Mouse (Mus musculus): ENCODE measurements around the gene Sh2d4b. TPM values are rescaled to one million over a fixed set of nuclear protein-coding genes. Genes with fewer than 3 reads are reported as not detected.

Sh2d4b gene
- polyA plus RNA-seq, 1 experiment from 2014 or later: 0.65 TPM

DNA sequence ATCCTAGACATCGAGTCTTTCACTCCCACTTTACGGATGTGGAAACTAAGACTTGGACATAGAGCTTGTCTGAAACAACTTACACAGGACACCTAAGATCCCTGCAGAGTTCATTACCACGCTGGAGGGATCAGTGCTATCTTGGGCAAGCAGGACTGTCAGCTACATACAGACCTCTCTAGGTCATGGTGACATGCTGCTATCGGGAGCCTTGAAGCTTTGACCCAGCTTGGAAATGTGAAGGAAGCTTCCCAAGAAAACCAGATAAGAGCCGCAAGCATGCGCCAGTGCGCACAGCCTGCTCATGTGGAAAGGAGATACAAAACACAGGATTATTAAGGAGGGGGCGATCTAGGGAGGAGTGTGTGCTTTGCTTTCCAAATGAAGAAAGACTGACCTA lies 22.8 kb upstream of the Sh2d4b start:
- Histone ChIP-seq H3K36me3 (ENCODE audit: control insufficient read depth, insufficient read depth, low read length) (peaks cover 38% of the 10 kb centered on the region), H3K27ac (ENCODE audit: low read depth, low read length) (no peak overlapping the region), H3K9me3 (ENCODE audit: control insufficient read depth, low read length) (no peaks in the 10 kb centered on the region), H3K4me3 (ENCODE audit: low read length) (no peak overlapping the region), H3K9ac (ENCODE audit: low read depth, low read length) (no peak overlapping the region), H3K4me2 (replicated peaks; ENCODE audit: low read depth, low read length) (no peak overlapping the region), H3K4me1 (ENCODE audit: control insufficient read depth, insufficient read depth, low read length) (peaks cover 15% of the 10 kb centered on the region; the same call in 1 of the 2 replicates), H3K27me3 (ENCODE audit: control insufficient read depth, insufficient read depth, low read length) (no peaks in the 10 kb centered on the region)
- 84% methylated on average over 8 of the region's 8 CpGs for WGBS
- ATAC-seq (ENCODE audit: low FRiP score, low TSS enrichment): no peak

DNA sequence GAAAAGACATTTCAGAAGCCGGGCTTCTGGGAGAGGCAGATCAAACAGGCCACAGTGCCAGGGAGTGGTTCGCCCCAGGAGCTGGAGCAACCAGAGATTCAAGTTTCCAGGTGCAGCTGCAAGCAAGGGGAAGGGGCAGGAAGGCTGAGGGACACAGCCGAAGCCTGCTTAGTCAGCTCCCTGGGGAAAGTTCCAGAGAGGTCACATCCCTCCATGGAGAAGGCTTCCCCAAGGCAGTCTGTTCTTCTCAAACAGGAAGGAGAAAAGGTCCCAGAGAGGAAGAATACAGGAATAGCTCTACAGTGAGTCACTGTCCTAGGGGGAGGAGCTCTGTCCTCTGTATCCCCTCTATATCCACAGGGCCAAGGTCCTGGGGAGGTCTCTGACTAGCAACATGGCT lies 21.6 kb upstream of the Sh2d4b start:
- no peak; the same call in 1 of the 2 replicates for ATAC-seq (ENCODE audit: low FRiP score, low TSS enrichment)
- Histone ChIP-seq H3K36me3 (ENCODE audit: control insufficient read depth, insufficient read depth, low read length) (peaks cover 50% of the 10 kb centered on the region), H3K9me3 (ENCODE audit: control insufficient read depth, low read length) (no peaks in the 10 kb centered on the region), H3K27ac (ENCODE audit: low read depth, low read length) (peak overlapping the region; percentile 55), H3K4me2 (replicated peaks; ENCODE audit: low read depth, low read length) (no peak overlapping the region), H3K4me1 (ENCODE audit: control insufficient read depth, insufficient read depth, low read length) (peaks cover 15% of the 10 kb centered on the region; the same call in 1 of the 2 replicates), H3K27me3 (ENCODE audit: control insufficient read depth, insufficient read depth, low read length) (no peaks in the 10 kb centered on the region), H3K9ac (ENCODE audit: low read depth, low read length) (peak overlapping the region; percentile 12; the same call in 1 of the 2 replicates), H3K4me3 (ENCODE audit: low read length) (no peak overlapping the region)
- WGBS: 34% methylated on average over 3 of the region's 3 CpGs

DNA sequence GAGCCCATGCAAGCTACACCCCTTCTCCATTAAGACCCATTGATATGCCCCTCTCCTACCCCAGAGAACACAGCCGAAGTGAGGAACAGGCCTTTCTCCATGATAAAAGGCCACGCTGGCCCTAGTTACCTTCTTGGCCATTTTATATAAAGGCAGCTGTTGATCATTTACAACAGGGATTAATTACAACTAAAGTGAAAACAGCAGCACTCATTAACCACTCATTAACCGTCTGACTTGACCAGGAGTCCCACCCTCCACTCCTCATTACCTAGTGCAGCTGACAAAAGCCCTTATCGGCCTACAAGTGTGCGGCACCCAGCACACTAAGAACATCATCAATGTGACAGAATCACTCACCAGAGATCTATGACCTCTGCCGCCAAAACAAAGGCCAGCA lies 20.6 kb upstream of the Sh2d4b start:
- Histone ChIP-seq H3K27ac (ENCODE audit: low read depth, low read length) (no peak overlapping the region), H3K9ac (ENCODE audit: low read depth, low read length) (no peak overlapping the region), H3K4me2 (replicated peaks; ENCODE audit: low read depth, low read length) (no peak overlapping the region), H3K27me3 (ENCODE audit: control insufficient read depth, insufficient read depth, low read length) (no peaks in the 10 kb centered on the region), H3K4me3 (ENCODE audit: low read length) (no peak overlapping the region), H3K36me3 (ENCODE audit: control insufficient read depth, insufficient read depth, low read length) (peaks cover 60% of the 10 kb centered on the region), H3K4me1 (ENCODE audit: control insufficient read depth, insufficient read depth, low read length) (peaks cover 15% of the 10 kb centered on the region; the same call in 1 of the 2 replicates), H3K9me3 (ENCODE audit: control insufficient read depth, low read length) (no peaks in the 10 kb centered on the region)
- 0 out of 2 replicates have a peak, but pooled peaks have one; percentile 34 for ATAC-seq (ENCODE audit: low FRiP score, low TSS enrichment)
- WGBS: 48% methylated on average over 6 of the region's 6 CpGs

DNA sequence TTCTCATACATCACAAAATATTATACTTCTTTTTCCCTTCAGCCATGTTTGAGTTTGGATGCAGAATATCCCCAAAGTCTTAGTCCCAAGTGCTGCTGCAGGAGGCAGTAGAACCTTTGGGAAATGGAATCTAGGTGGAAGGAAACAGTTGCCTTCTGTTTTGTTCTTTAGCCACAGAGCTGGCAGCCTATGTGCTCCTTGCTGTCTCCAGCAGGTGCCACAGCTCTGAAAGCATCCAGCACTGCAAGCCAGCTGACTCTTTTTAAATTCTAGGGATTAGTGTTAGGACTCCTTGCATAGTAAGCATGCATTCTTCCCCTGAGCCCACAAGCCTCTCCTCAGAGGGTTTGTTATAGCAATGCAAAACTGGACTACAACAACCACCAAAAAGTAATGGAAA lies 18.5 kb upstream of the Sh2d4b start:
- Histone ChIP-seq H3K36me3 (ENCODE audit: control insufficient read depth, insufficient read depth, low read length) (peaks cover 82% of the 10 kb centered on the region), H3K4me2 (replicated peaks; ENCODE audit: low read depth, low read length) (no peak overlapping the region), H3K27ac (ENCODE audit: low read depth, low read length) (no peak overlapping the region), H3K4me1 (ENCODE audit: control insufficient read depth, insufficient read depth, low read length) (peaks cover 15% of the 10 kb centered on the region; the same call in 1 of the 2 replicates), H3K27me3 (ENCODE audit: control insufficient read depth, insufficient read depth, low read length) (no peaks in the 10 kb centered on the region), H3K9ac (ENCODE audit: low read depth, low read length) (no peak overlapping the region), H3K9me3 (ENCODE audit: control insufficient read depth, low read length) (no peaks in the 10 kb centered on the region), H3K4me3 (ENCODE audit: low read length) (no peak overlapping the region)
- ATAC-seq (ENCODE audit: low FRiP score, low TSS enrichment): no peak

- H3K4me3 ChIP-seq (ENCODE audit: low read length): no peak overlapping the region
- no peaks in the 10 kb centered on the region for H3K27me3 ChIP-seq (ENCODE audit: control insufficient read depth, insufficient read depth, low read length)
- no peak for ATAC-seq (ENCODE audit: low FRiP score, low TSS enrichment)
- no peak overlapping the region for H3K9ac ChIP-seq (ENCODE audit: low read depth, low read length)
- no peak overlapping the region for H3K27ac ChIP-seq (ENCODE audit: low read depth, low read length)
- H3K9me3 ChIP-seq (ENCODE audit: control insufficient read depth, low read length): no peaks in the 10 kb centered on the region
- 75% methylated on average over 9 of the region's 9 CpGs for WGBS
- H3K4me1 ChIP-seq (ENCODE audit: control insufficient read depth, insufficient read depth, low read length): peaks cover 9% of the 10 kb centered on the region
- no peak overlapping the region for H3K4me2 ChIP-seq (replicated peaks; ENCODE audit: low read depth, low read length)
- peaks cover 76% of the 10 kb centered on the region for H3K36me3 ChIP-seq (ENCODE audit: control insufficient read depth, insufficient read depth, low read length)
Observed at GRCm38 (mm10) chr14:40908763-40909162, 15.7 kb upstream of the Sh2d4b start.

- Histone ChIP-seq H3K4me3 (ENCODE audit: low read length) (no peak overlapping the region), H3K36me3 (ENCODE audit: control insufficient read depth, insufficient read depth, low read length) (peaks cover 64% of the 10 kb centered on the region), H3K27ac (ENCODE audit: low read depth, low read length) (no peak overlapping the region), H3K4me1 (ENCODE audit: control insufficient read depth, insufficient read depth, low read length) (peaks cover 19% of the 10 kb centered on the region), H3K9me3 (ENCODE audit: control insufficient read depth, low read length) (no peaks in the 10 kb centered on the region), H3K4me2 (replicated peaks; ENCODE audit: low read depth, low read length) (no peak overlapping the region), H3K9ac (ENCODE audit: low read depth, low read length) (no peak overlapping the region), H3K27me3 (ENCODE audit: control insufficient read depth, insufficient read depth, low read length) (no peaks in the 10 kb centered on the region)
- no peak for ATAC-seq (ENCODE audit: low FRiP score, low TSS enrichment)
- WGBS: 84% methylated on average over 9 of the region's 9 CpGs
Observed at GRCm38 (mm10) chr14:40906770-40907169, 13.7 kb upstream of the Sh2d4b start.

- Histone ChIP-seq H3K4me1 (ENCODE audit: control insufficient read depth, insufficient read depth, low read length) (peaks cover 19% of the 10 kb centered on the region), H3K4me2 (replicated peaks; ENCODE audit: low read depth, low read length) (no peak overlapping the region), H3K27ac (ENCODE audit: low read depth, low read length) (no peak overlapping the region), H3K27me3 (ENCODE audit: control insufficient read depth, insufficient read depth, low read length) (no peaks in the 10 kb centered on the region), H3K4me3 (ENCODE audit: low read length) (no peak overlapping the region), H3K9me3 (ENCODE audit: control insufficient read depth, low read length) (no peaks in the 10 kb centered on the region), H3K36me3 (ENCODE audit: control insufficient read depth, insufficient read depth, low read length) (peaks cover 55% of the 10 kb centered on the region), H3K9ac (ENCODE audit: low read depth, low read length) (no peak overlapping the region)
- 88% methylated on average over 8 of the region's 8 CpGs for WGBS
- no peak for ATAC-seq (ENCODE audit: low FRiP score, low TSS enrichment)
Observed at GRCm38 (mm10) chr14:40905813-40906212, 12.7 kb upstream of the Sh2d4b start.

GRCm38 (mm10) chr14:40902307-40903055 lies 9.4 kb upstream of the Sh2d4b start:
- no peak overlapping the region for H3K9ac ChIP-seq (ENCODE audit: low read depth, low read length)
- WGBS: 65% methylated on average over 12 of the region's 12 CpGs
- H3K27me3 ChIP-seq (ENCODE audit: control insufficient read depth, insufficient read depth, low read length): no peaks in the 10 kb centered on the region
- ATAC-seq (ENCODE audit: low FRiP score, low TSS enrichment): no peak
- peak overlapping the region; percentile 47; the same call in 1 of the 2 replicates for H3K27ac ChIP-seq (ENCODE audit: low read depth, low read length)
- H3K36me3 ChIP-seq (ENCODE audit: control insufficient read depth, insufficient read depth, low read length): peaks cover 22% of the 10 kb centered on the region
- no peak overlapping the region for H3K4me3 ChIP-seq (ENCODE audit: low read length)
- no peaks in the 10 kb centered on the region for H3K9me3 ChIP-seq (ENCODE audit: control insufficient read depth, low read length)
- peaks cover 33% of the 10 kb centered on the region for H3K4me1 ChIP-seq (ENCODE audit: control insufficient read depth, insufficient read depth, low read length)
- no peak overlapping the region for H3K4me2 ChIP-seq (replicated peaks; ENCODE audit: low read depth, low read length)

GRCm38 (mm10) chr14:40900267-40900666 lies 7.2 kb upstream of the Sh2d4b start:
- H3K4me2 ChIP-seq (replicated peaks; ENCODE audit: low read depth, low read length): no peak overlapping the region
- H3K4me3 ChIP-seq (ENCODE audit: low read length): no peak overlapping the region
- 17% methylated on average over 2 of the region's 2 CpGs for WGBS
- no peak overlapping the region for H3K9ac ChIP-seq (ENCODE audit: low read depth, low read length)
- no peaks in the 10 kb centered on the region for H3K9me3 ChIP-seq (ENCODE audit: control insufficient read depth, low read length)
- ATAC-seq (ENCODE audit: low FRiP score, low TSS enrichment): peak; percentile 44
- peaks cover 33% of the 10 kb centered on the region for H3K4me1 ChIP-seq (ENCODE audit: control insufficient read depth, insufficient read depth, low read length)
- H3K27ac ChIP-seq (ENCODE audit: low read depth, low read length): no peak overlapping the region
- 0 out of 2 replicates have a peak, but pooled peaks cover under 1% of the 10 kb centered on the region for H3K36me3 ChIP-seq (ENCODE audit: control insufficient read depth, insufficient read depth, low read length)
- no peaks in the 10 kb centered on the region for H3K27me3 ChIP-seq (ENCODE audit: control insufficient read depth, insufficient read depth, low read length)

Data from kidney, embryonic 14.5 days (tissue).